Mouse (Mus musculus) olfactory bulb, adult 2 months (tissue): ENCODE data around the gene Cacna1e. TPM values are rescaled to one million over a fixed set of nuclear protein-coding genes. Genes with fewer than 3 reads are reported as not detected.
A peak's percentile ranks its signal among the peaks of the same experiment; 100 is the strongest.

Experiments used
- H3K27ac ChIP-seq: fragments of 200-500 bp; 2 replicates; pipeline ENCODE4 v1.5.1; 2012; ENCODE audit warnings: low read depth, low read length; ENCODE audit not compliant: insufficient read depth
- H3K4me1 ChIP-seq: fragments of 200-500 bp; 2 replicates; pipeline ENCODE4 v1.6.1; 2012; ENCODE audit warnings: low read length; ENCODE audit not compliant: control insufficient read depth, insufficient read depth
- H3K4me3 ChIP-seq: fragments of 200-500 bp; 2 replicates; pipeline ENCODE4 v1.5.1; 2012; ENCODE audit warnings: mild to moderate bottlenecking, low read depth, low read length, moderate library complexity; ENCODE audit not compliant: insufficient read depth
- CTCF ChIP-seq: fragments of 200-500 bp; IDR thresholded peaks from 2 replicates; pipeline ENCODE4 v1.5.1; 2012; ENCODE audit warnings: low read depth, mild to moderate bottlenecking, low read length, moderate library complexity; ENCODE audit not compliant: insufficient read depth
- POLR2A ChIP-seq: fragments of 200-500 bp; IDR thresholded peaks from 2 replicates; pipeline ENCODE4 v1.6.1; 2012; ENCODE audit warnings: mild to moderate bottlenecking, low read depth, low read length, moderate library complexity; ENCODE audit not compliant: insufficient read depth
- WGBS: fragments of 180-500 bp; shearing (Covaris S2); methylation state at CpG from one replicate; pipeline ENCODE4 v1.1.7; 2018; 5-methylcytosine and 5-hydroxymethylcytosine counted together
- polyA plus RNA-seq: library from polyadenylated mRNA; stranded (reverse); fragments of >200 nt; gene quantifications from 2 replicates; pipeline ENCODE4 v1.2.4, GENCODE M21; 2012; ENCODE audit warnings: low replicate concordance; ENCODE audit not compliant: missing spikeins, insufficient read depth, insufficient read length

The Cacna1e gene
- polyA plus RNA-seq, 1 experiment, result not detected

- Histone ChIP-seq H3K27ac (peak overlapping the region; percentile 87), H3K4me1 (peaks cover 11% of the 10 kb centered on the region), H3K4me3 (no peak overlapping the region)
- TF ChIP-seq POLR2A (no peak), CTCF (no peak)
- WGBS, result 26% methylated on average over 7 of the region's 7 CpGs
These were observed 223.0 kb downstream of the Cacna1e start for GRCm38 (mm10) chr1:154661221-154661864.

DNA sequence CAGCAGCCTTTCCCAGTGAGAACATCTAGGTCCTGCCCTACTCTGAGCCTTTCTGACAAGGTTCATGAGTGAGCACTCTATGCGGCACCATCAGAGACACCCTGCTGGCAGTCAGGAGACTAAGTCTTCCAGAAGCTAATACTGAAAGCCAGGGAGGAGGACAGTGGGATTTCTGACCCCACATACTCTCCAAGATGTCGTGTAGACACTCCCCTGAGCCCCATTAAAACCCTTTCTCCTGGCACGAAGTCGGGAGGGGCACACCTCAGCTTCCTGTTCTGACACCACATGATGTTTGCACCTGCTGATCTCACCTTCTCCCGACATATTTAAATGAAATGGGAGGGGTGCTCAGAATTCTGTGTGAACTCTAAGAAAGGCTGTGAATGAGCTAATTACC lies 226.9 kb downstream of the Cacna1e start:
- Histone ChIP-seq H3K27ac (no peak overlapping the region), H3K4me1 (peaks cover 9% of the 10 kb centered on the region), H3K4me3 (no peak overlapping the region)
- WGBS, result 77% methylated on average over 5 of the region's 5 CpGs
- TF ChIP-seq POLR2A (no peak), CTCF (no peak)

GRCm38 (mm10) chr1:154653951-154654350 lies 230.3 kb downstream of the Cacna1e start:
- Histone ChIP-seq H3K27ac (no peak overlapping the region), H3K4me3 (no peak overlapping the region), H3K4me1 (peaks cover 6% of the 10 kb centered on the region; the same call in 1 of the 2 replicates)
- no peak for TF ChIP-seq CTCF
- TF ChIP-seq POLR2A, result no peak
- 86% methylated on average over 2 of the region's 2 CpGs for WGBS

GRCm38 (mm10) chr1:154646156-154646950 lies 237.9 kb downstream of the Cacna1e start:
- no peak overlapping the region for H3K4me3 ChIP-seq
- H3K4me1 ChIP-seq, result no peaks in the 10 kb centered on the region
- WGBS, result 54% methylated on average over 6 of the region's 6 CpGs
- TF ChIP-seq POLR2A, result no peak
- no peak for TF ChIP-seq CTCF
- H3K27ac ChIP-seq, result no peak overlapping the region; the same call in 1 of the 2 replicates

DNA sequence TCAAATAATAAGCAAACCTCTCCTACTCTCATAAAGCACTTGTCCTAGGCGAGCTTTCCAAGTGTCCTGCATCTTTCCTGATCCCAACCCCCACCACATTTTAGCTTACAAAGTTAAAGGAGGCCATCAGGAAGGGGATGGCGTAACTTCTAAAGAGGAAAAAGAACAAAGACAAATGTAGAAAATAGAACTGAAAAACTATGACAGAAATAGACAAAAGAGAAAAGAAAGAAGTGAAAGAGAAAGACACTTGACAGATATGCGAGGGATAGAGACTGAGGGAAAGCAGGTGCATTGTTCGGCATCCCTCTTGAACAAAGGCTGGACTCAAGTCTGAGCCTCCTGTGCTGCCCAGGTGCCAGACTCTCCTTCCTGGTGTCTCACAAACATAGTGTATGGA lies 246.5 kb downstream of the Cacna1e start:
- Histone ChIP-seq H3K4me3 (no peak overlapping the region), H3K27ac (no peak overlapping the region), H3K4me1 (peaks cover 3% of the 10 kb centered on the region; the same call in 1 of the 2 replicates)
- TF ChIP-seq POLR2A (no peak), CTCF (no peak)
- WGBS, result 86% methylated on average over 4 of the region's 4 CpGs

DNA sequence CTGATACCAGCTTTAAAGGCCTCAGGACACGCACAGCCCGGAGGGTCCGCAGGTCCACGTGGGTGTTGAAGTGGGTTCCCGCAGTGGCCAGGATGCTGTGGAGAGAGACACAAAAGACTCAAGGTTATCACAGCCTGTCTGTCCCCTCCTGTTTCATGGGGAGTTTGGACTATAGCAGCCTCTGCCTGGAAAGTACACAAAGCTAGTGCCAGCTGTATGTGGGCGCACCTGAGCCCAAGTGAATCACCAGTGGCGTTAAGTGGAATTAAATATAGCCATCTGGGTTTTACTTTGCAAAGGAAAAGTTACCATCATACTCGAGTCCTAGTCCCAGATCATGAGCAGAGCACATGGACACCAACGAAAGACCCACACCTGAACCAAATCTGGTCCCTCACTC lies 248.5 kb downstream of the Cacna1e start:
- Histone ChIP-seq H3K4me3 (no peak overlapping the region), H3K4me1 (peaks cover 3% of the 10 kb centered on the region; the same call in 1 of the 2 replicates), H3K27ac (no peak overlapping the region)
- TF ChIP-seq CTCF (no peak), POLR2A (no peak)
- 75% methylated on average over 9 of the region's 9 CpGs for WGBS

DNA sequence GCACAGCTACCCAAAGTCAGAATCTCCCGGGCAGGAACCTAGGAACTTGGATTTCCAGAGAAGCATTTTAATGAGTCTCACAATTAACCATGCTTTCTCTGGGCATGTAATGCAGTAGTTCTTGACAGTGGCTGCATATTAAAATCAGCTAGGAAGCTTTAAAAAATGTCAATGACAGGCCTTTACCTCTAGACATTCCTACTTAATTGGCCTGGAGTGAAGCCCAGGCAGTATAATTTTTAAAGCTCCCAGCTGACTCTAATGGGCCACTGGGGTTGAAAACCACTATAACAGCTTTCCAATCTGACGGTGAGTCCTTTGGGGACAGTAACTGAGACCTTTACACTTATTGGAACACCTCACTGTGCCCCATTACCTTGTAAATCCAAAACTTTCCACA lies 251.4 kb downstream of the Cacna1e start:
- no peak overlapping the region for H3K27ac ChIP-seq
- 37% methylated on average over 2 of the region's 2 CpGs for WGBS
- no peak overlapping the region for H3K4me3 ChIP-seq
- no peak for TF ChIP-seq CTCF
- no peak for TF ChIP-seq POLR2A
- peaks cover 3% of the 10 kb centered on the region; the same call in 1 of the 2 replicates for H3K4me1 ChIP-seq

DNA sequence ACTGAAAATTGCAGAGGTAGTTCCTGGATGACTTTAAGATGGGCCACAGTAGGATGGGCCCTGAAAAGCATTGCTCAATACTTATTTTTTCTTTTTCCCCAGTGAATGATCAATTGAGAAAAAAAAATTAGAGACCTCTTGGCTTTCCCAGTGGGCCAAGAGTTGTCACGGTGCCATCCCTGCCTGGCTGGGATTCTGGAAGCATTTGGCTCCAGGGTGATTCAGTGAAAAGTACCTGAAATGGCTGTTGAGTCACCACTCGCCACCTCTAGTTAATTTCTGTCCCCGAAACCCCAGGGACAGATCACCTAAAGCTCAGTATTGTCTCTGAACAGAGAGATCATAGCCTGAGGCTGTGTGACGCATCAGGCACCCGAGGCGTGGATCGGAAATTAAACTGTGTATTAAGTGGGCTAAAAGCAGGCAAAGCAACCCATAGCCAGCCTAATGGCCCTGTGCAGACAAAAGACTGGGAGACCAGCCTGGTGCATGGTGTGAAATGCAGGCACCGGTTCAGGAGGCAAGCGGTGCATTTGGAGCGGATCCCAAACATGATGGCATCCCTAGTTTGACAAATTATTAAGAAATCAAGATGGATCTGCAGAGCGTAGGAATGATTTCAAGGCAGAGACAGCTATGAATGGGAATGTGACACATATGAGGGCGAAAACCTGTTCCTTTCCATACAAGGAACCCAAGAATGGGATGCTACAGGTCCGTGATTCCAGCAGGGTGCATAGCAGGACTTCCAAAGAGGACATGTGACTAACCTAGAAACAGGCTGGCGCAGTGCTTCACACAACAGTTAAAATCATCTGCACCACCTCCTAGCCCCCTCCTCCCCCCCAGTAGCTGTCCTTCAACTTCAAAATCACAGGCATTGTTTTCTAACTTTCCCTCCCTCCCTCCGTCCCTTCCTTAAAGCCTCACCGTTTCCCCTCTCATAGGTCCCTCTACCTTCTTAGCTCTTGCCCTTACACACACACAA lies 261.3 kb downstream of the Cacna1e start:
- H3K4me1 ChIP-seq, result peaks cover 12% of the 10 kb centered on the region
- no peak overlapping the region for H3K27ac ChIP-seq
- WGBS, result 61% methylated on average over 16 of the region's 16 CpGs
- TF ChIP-seq CTCF (no peak), POLR2A (no peak)
- no peak overlapping the region for H3K4me3 ChIP-seq
